Mouse (Mus musculus): Measurements from ENCODE around the gene Mfsd13b.

GRCm38 (mm10) chr7:120960116-120960515, 22.2 kb upstream of the Mfsd13b start:
- no peak for TF ChIP-seq POLR2A (IDR thresholded peaks at IDR 0.05; ENCODE audit: control insufficient read depth, low read depth, low read length)
- no peak for TF ChIP-seq CTCF (IDR thresholded peaks at IDR 0.05; ENCODE audit: control insufficient read depth, insufficient read depth, insufficient replicate concordance, low read depth, low read length)

Measured in testis, adult 2 months (tissue).